Mouse (Mus musculus) lung, adult 2 months (tissue): ENCODE data around the gene Dusp13. TPM values are rescaled to one million over a fixed set of nuclear protein-coding genes. Genes with fewer than 3 reads are reported as not detected.
A peak's percentile ranks its signal among the peaks of the same experiment; 100 is the strongest.

Experiments used
- DNase-seq: peaks from one replicate; pipeline ENCODE4 v3.0.0; 2022
- H3K4me1 ChIP-seq: fragments of 200-500 bp; 2 replicates; pipeline ENCODE4 v1.6.1; 2011; ENCODE audit warnings: low read length; ENCODE audit not compliant: control insufficient read depth, insufficient read depth
- H3K4me3 ChIP-seq: fragments of 200-500 bp; replicated peaks from 2 replicates; pipeline ENCODE3; 2011; ENCODE audit warnings: low read depth, mild to moderate bottlenecking, control low read depth, low read length; ENCODE audit errors: extremely low read depth
- CTCF ChIP-seq: fragments of 200-500 bp; IDR thresholded peaks from 2 replicates; pipeline ENCODE4 v1.5.1; 2011; ENCODE audit warnings: mild to moderate bottlenecking, low read length, control low read depth; ENCODE audit not compliant: insufficient read depth
- POLR2A ChIP-seq: fragments of 200-500 bp; IDR thresholded peaks from 2 replicates; pipeline ENCODE4 v1.6.1; 2011; ENCODE audit warnings: low read depth, mild to moderate bottlenecking, control low read depth, low read length, borderline replicate concordance; ENCODE audit errors: extremely low read depth
- WGBS: fragments of 180-500 bp; shearing (Covaris S2); methylation state at CpG from one replicate; pipeline ENCODE4 v1.1.7; 2018; 5-methylcytosine and 5-hydroxymethylcytosine counted together
- polyA plus RNA-seq: library from polyadenylated mRNA; depleted of rRNA; stranded (reverse); fragments of >200 nt; gene quantifications from 2 replicates; pipeline ENCODE4 v1.2.3, GENCODE M21; 2012

Gene Dusp13
- polyA plus RNA-seq, 1 experiment, result 6.7 TPM

DNA sequence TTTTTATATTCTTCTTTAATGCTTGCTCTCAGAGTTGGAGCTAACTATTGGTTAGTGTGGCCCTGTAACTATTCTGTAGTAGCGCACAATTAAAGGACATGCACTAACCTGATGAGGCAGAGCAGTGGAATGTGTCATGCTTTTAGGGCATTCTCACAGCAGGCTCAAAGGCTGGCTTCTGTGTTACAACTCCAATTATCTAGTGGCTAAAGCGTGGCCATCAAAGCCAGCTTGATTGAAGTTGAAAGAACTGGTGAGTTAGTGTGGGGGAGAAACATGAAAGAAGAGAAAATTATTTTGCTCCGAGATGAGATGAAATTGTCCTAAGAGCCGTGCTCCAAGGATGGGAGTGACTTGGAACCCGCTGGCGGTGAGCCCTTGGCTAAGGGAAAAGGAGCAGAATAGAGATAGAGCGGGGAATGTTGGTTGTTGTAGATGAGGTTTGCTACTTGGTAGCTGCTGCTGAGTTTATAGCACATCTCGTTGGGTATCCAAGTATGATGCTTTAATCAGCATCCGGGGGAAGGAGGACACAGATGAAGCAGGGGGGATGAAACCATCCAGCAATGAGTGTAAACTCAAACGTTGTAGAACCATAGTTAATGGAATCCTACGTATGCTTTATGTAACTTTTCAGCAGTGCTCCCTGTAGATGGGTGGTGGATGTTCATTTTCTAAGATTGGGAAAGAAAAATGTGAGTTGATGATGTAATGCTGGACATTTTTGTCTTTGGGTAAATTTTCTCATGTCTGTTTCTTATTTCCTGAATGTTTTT is 21.7 kb upstream of the Dusp13 start:
- DNase-seq, result no peak
- H3K4me3 ChIP-seq, result no peak overlapping the region
- 80% methylated on average over 11 of the region's 11 CpGs for WGBS
- TF ChIP-seq CTCF (no peak), POLR2A (no peak)
- H3K4me1 ChIP-seq, result no peaks in the 10 kb centered on the region

DNA sequence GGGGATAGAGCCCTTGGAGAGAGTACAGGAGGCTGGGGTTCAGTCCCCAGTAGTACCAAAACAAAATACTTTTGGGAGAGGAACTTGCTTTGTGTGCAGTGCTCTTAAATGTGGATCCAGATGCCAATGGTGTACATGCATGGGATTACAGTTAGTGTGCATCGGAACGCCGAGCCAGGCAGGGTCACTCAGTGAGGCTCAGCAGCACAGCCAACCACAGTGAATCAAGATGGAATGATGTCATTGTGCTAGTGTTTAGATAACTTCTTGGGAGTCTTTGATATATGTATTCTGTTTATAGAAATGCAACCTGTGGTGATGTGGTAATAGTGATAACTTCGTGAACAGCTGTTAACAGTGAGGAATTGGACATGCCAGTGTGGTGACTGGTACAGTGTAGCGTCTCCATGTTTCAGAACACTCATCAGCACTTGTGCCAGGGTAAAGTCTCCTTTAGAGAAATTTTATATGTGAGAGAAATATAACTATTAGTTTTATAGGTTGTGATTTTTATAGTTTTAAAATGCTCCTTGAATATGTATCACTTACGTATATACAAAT is 15.5 kb upstream of the Dusp13 start:
- Histone ChIP-seq H3K4me3 (no peak overlapping the region), H3K4me1 (peaks cover 2% of the 10 kb centered on the region; the same call in 1 of the 2 replicates)
- TF ChIP-seq CTCF (no peak), POLR2A (no peak)
- WGBS, result 74% methylated on average over 6 of the region's 6 CpGs
- DNase-seq, result no peak

DNA sequence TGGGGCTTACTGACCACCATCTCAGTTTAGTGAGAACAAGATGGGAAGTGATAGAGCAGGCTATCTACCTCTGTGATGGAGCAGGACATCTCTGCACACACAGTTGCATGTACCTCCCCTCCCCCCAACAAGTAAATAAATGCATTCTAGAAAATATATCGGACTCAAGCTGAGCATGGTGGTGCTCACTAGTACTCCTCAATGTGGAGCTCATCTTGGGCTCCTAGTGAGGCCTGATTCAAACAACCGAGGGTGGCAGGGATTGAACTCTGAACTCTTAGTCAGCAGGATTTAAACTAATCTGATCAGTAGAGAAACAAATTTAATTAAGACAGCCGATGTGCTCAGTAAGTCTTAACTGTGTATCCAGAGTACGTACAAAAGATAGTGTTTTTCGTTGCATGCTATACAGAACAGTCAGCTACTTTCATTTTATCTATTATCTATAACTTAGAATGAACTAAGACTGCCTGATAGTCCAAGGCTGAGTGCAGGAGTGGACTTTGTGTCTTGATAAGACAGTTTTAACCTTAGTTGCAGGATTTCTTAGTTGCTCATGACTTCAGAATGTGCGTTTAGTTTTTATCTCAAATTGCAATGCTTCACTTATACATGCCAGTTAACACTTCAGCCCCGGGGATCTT is 14.9 kb upstream of the Dusp13 start:
- no peak overlapping the region for H3K4me3 ChIP-seq
- 72% methylated on average over 7 of the region's 7 CpGs for WGBS
- DNase-seq, result no peak
- peaks cover 2% of the 10 kb centered on the region; the same call in 1 of the 2 replicates for H3K4me1 ChIP-seq
- no peak for TF ChIP-seq POLR2A
- TF ChIP-seq CTCF, result no peak

- 87% methylated on average over 6 of the region's 6 CpGs for WGBS
- no peak overlapping the region for H3K4me3 ChIP-seq
- H3K4me1 ChIP-seq, result peaks cover 2% of the 10 kb centered on the region; the same call in 1 of the 2 replicates
- no peak for DNase-seq
- no peak for TF ChIP-seq POLR2A
- no peak for TF ChIP-seq CTCF
These were observed 13.7 kb upstream of the Dusp13 start for GRCm38 (mm10) chr14:21764646-21765045.

DNA sequence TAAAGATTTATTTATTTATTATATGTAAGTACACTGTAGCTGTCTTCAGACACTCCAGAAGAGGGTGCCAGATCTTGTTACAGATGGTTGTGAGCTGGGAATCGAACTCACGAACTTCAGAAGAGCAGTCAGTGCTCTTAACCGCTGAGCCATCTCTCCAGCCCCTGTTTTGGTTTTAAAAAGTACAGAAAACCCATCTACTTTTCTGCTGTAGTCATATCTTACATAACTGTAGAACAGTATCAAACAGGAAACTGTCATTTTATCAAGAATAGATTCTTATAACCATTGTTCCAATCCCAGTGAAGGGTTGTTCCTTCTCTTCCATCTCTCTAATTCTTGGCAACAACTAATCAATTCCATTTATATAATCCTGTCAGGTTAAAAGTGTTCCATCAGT is 12.8 kb upstream of the Dusp13 start:
- no peak overlapping the region for H3K4me3 ChIP-seq
- WGBS, result 87% methylated on average over 3 of the region's 3 CpGs
- H3K4me1 ChIP-seq, result peaks cover 2% of the 10 kb centered on the region; the same call in 1 of the 2 replicates
- TF ChIP-seq CTCF, result no peak
- TF ChIP-seq POLR2A, result no peak
- no peak for DNase-seq

- TF ChIP-seq CTCF (no peak), POLR2A (no peak)
- no peak for DNase-seq
- peaks cover 2% of the 10 kb centered on the region; the same call in 1 of the 2 replicates for H3K4me1 ChIP-seq
- H3K4me3 ChIP-seq, result no peak overlapping the region
- 88% methylated on average over 9 of the region's 9 CpGs for WGBS
These were observed 10.6 kb upstream of the Dusp13 start for GRCm38 (mm10) chr14:21761560-21761959.

DNA sequence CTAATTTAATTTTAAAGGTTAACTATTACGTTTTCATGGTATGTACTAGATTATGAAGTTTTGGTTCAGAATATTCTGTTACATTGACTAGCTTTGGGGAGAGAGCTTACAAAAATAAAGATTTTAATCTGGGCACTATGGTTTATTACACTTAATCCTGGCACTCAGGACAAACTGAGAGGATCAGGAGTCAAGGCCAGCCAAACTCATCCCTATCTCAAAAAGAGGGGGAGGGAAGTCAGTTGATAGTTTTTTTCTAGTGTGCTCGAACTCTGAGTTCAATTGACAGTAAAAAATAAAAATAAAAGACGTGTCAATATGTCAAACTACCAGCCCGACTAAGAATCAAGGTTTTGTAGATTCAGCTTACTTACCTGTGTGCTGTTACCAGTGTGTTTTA is 2.4 kb upstream of the Dusp13 start:
- DNase-seq, result no peak
- WGBS, result 77% methylated on average over 4 of the region's 4 CpGs
- no peak for TF ChIP-seq CTCF
- TF ChIP-seq POLR2A, result no peak
- Histone ChIP-seq H3K4me1 (peaks cover 4% of the 10 kb centered on the region; the same call in 1 of the 2 replicates), H3K4me3 (no peak overlapping the region)

DNA sequence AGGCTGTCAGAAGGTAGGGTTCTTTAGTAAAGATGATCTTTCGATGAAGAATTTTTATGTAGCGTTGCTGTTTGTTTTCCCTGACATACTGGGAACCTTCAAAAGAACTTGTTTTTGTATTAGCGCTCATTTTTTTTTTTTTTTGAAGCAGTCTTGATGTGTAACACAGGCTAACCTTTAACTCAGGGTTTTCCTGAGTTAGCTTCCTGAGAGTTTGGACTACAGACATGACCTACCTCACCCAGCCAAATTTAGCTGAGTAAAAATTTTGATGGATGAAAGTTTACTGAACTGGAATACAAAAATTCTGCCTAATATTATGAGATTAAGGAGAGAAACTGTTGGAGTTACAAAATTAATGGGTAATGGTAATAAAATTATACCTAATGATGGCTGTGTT is 1.4 kb upstream of the Dusp13 start:
- TF ChIP-seq POLR2A, result no peak
- TF ChIP-seq CTCF, result no peak

DNA sequence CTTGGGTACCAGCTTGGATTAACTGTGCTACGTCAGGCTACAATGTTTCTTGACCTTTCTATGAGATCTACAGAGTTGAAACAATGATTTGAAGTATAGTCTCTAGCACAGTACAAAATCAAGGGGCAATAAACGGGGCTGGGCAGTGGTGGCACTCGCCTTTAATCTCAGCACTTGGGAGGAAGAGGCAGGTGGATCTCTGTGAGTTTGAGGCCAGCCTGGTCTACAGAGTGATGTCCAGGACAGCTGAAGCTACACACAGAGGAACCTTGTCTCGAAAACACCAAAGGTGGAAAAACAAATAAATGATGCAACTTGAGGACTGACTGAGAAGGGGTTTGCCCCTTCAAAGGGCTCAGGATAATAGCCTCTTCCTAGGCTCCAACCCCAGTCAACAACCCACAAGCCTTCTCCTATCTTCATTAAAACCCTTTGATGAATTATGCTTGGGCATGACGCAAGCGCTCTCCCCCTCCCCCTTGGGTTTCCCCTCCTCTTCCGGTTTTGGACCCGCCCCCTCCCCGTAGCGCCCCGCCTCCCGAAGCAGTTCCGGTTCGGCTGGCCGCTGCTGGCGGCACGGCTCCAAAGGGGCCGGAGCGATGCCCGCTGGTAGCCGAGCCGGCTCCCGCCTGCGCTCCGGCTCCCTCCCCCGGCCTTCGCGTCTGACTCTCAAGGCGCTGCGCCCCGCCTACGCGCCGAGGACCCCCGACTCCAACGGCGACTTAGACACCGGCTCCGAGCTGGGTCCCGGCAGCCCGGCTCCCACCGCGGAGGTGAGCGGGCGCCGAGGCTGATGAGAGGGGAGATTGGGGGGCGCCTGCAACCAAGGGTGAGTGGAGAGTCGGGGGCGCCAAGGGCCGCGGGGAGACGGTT is 737 bp downstream of the Dusp13 start, which contains the start of gene Samd8:
Samd8 (plus strand) TSS at position 524 of the 873 bp plus-strand sequence.
- Histone ChIP-seq H3K4me1 (peaks cover 4% of the 10 kb centered on the region; the same call in 1 of the 2 replicates), H3K4me3 (peak within 1 kb of the TSS; percentile 72)
- DNase-seq, result peak; percentile 80
- WGBS, result 6% methylated on average over 50 of the region's 52 CpGs
- TF ChIP-seq CTCF (no peak), POLR2A (peak; percentile 65; the same call in 1 of the 2 replicates)

More for the DNA sequence above, 1.4 kb upstream of the Dusp13 start:
- peaks cover 4% of the 10 kb centered on the region; the same call in 1 of the 2 replicates for H3K4me1 ChIP-seq
- H3K4me3 ChIP-seq, result no peak overlapping the region
- WGBS, result 91% methylated on average over 3 of the region's 3 CpGs
- DNase-seq, result no peak
